Mouse (Mus musculus): ENCODE measurements around the gene Nfatc4.

DNA sequence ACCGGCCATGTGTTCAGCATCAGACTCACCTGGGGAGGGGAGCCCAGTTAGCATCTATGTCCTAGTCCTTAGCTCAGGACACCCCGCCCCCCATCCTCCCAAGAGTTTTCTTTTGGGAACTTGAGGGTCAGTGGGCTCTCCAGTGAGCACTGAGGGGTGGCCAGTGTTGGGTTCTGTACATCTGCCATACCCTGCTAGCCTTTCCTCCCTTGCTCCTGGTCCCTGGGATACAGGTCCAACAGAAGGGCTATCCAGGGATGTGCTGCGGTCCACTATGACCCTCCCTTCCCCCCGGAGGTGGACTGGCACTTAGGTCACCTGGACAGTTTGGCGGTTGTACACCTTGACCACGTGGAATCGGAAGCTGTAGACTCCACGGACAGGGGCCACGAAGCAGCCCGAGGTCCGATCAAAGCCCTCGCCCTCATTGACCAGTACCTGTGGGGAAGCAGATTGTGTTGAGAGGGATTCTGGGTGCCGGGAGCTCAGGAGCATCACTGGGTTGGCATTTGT is 60.3 kb downstream of the Nfatc4 start:
- TF ChIP-seq CTCF (IDR thresholded peaks at IDR 0.05; ENCODE audit: insufficient read depth, low read depth, low read length) (no peak), POLR2A (IDR thresholded peaks at IDR 0.05; ENCODE audit: insufficient read depth, low read depth, low read length) (no peak)

All from olfactory bulb, adult 2 months (tissue).